Mouse (Mus musculus) left cerebral cortex, postnatal 36 days (tissue): Measurements from ENCODE around the gene Ppp2r5e. TPM values are rescaled to one million over a fixed set of nuclear protein-coding genes. Genes with fewer than 3 reads are reported as not detected.

Experiments used
- total RNA-seq, 2 experiments: library from RNA; stranded (reverse); gene quantifications; 2 replicates each; pipeline ENCODE4 v1.2.3; 2021

The Ppp2r5e gene
- total RNA-seq, 2 experiments from 2014 or later, result 74.6 to 80.9 TPM

Other genes starting within 250 kb of the Ppp2r5e start
- not detected for gene Gphb5, start 179.5 kb downstream of the Ppp2r5e start, total RNA-seq
- gene Wdr89, start 73.3 kb upstream of the Ppp2r5e start, total RNA-seq, result 1 to 10 TPM; 3.1 to 3.3 TPM
- 10 to 100 TPM; 28.3 to 34.3 TPM for gene Sgpp1, start 139.5 kb upstream of the Ppp2r5e start, total RNA-seq
- 10 to 100 TPM; 21.3 to 23.5 TPM for gene Syne2, start 221.9 kb upstream of the Ppp2r5e start, total RNA-seq